Mouse (Mus musculus) Muller cell, postnatal 12 days (primary cell): Measurements from ENCODE around the gene Mlx.

ENCODE experiments used
- DNase-seq: peaks from one replicate; pipeline ENCODE4 v3.0.0-alpha.2; 2015; ENCODE audit errors: inconsistent ontology term

The Mlx gene

DNA sequence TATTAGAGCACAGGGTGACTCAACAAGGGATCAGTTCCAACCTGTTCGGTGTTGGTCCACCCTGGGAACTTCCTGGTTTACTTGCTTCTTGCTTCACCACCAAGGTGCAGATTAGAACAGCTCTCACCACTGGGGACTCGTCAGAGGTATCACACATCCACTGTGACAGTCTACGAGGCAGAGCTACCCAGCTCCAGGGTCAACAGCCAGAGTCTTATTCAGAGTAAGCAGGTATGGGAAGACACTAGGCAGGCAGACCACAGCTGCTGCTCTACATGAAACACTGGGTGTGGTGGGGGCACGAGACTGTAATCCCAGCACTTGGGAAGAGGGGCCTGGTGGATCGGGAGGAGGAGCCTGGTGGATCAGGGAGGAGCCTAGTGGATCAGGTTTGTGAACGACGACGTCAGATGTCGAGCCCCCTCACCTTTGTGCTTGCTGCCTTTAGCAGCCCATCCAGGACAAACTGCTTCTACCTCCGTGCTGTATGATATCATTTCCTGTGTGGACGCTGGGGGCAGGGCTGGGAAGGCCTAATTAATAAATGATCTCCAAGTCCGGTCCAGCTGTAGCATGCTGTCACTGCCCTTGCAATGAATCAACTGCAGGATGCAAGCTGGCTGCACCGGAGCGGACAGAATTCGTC lies 51.6 kb downstream of the Mlx start:
- peak; percentile 81 for DNase-seq

DNA sequence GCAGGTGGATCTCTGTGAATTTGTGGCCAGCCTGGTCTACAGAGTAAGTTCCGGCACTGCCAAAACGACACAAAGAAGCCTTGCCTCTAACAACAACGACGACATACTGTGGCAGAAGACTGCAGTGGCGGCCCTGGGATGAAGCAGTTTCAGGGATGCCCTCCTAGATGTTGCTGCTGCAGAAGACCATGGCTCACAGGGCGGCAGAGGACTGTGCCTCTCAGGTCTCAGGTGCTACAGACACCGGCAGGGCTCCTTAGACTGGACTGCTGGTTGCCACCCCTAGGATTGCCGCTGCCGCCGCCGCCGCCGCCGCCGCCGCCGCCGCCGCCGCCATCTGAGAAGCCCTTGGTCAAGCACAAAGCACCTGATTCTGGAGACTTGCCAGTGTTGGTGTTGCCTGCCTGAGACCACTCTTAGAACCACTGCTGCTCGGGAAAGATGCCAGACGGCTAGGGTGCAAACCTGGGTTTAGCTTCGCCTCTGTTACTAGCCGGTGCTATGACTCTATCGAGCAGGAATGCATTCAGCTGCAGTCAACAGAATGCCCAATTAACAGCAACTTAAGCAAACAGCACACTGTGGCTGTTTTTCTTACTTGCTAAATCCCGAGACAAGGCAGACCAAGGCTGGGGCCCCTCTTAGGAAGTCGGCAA lies 53.2 kb downstream of the Mlx start:
- peak; percentile 89 for DNase-seq

- DNase-seq: no peak
Measured at GRCm38 (mm10) chr11:101141088-101141487, 54.0 kb downstream of the Mlx start.
